In genomic region chr6:145793109-145793593, GRCm38 (mm10) we compare ENCODE assay signal across 8 mouse cellular contexts. TPM values are rescaled to one million over a fixed set of nuclear protein-coding genes. Genes with fewer than 3 reads are reported as not detected.
DNase-seq lines count a peak whose midpoint lies in the region; ATAC-seq and TF ChIP-seq lines count a peak whose summit lies in the region.

No protein-coding gene starts in this region.

- H3K9ac ChIP-seq in limb, embryonic 14.5 days (ENCODE audit: low read depth, low read length, severe bottlenecking): no peak overlapping the region
- no peak overlapping the region for H3K9ac ChIP-seq in neural tube, embryonic 11.5 days (ENCODE audit: low read length)

- no peak overlapping the region; the same call in 1 of the 2 replicates for H3K27ac ChIP-seq in limb, embryonic 14.5 days (replicated peaks; ENCODE audit: low read depth, low read length)
- no peak overlapping the region for H3K27ac ChIP-seq in neural tube, embryonic 11.5 days (ENCODE audit: low read depth, low read length)

- no peak overlapping the region for H3K4me3 ChIP-seq in limb, embryonic 14.5 days (replicated peaks; ENCODE audit: low read length)
- H3K4me3 ChIP-seq in neural tube, embryonic 11.5 days (ENCODE audit: low read depth, low read length): no peak overlapping the region

- peak; percentile 80 for DNase-seq in MN1 (ENCODE audit: low spot score)
- DNase-seq in heart, adult 9 months (ENCODE audit: low spot score in 2 of 2): peak; percentile 46 to 66
- DNase-seq in kidney, adult 9 months: peak; percentile 82
- DNase-seq in limb, embryonic 14.5 days (ENCODE audit: low spot score): peak; percentile 70
- peak; percentile 34 for DNase-seq in neural tube, embryonic 11.5 days (ENCODE audit: low spot score)

- ATAC-seq in CD4-positive, CD25-positive, alpha-beta regulatory T cell, adult 4 months: peak; percentile 67
- peak; percentile 97 for ATAC-seq in common myeloid progenitor, adult 5-6 weeks (replicated peaks; ENCODE audit: low read depth, poor library complexity, severe bottlenecking)
- ATAC-seq in limb, embryonic 14.5 days (ENCODE audit: low FRiP score, low read depth): peak; percentile 63
- ATAC-seq in neural tube, embryonic 11.5 days (ENCODE audit: insufficient read depth, low FRiP score, low TSS enrichment): no peak
- ATAC-seq in erythroid progenitor cell, adult 5-6 weeks (replicated peaks; ENCODE audit: low FRiP score, poor library complexity, severe bottlenecking): no peak

- H3K4me2 ChIP-seq in limb, embryonic 14.5 days (replicated peaks; ENCODE audit: low read depth, low read length, severe bottlenecking): no peak overlapping the region
- H3K4me2 ChIP-seq in neural tube, embryonic 11.5 days (ENCODE audit: low read depth): no peak overlapping the region

- H3K36me3 ChIP-seq in limb, embryonic 14.5 days (ENCODE audit: control insufficient read depth, insufficient read depth, low read length): 0 out of 2 replicates have a peak, but pooled peaks cover 2% of the 10 kb centered on the region
- H3K36me3 ChIP-seq in neural tube, embryonic 11.5 days (ENCODE audit: control insufficient read depth, insufficient read depth, low read length): no peaks in the 10 kb centered on the region

- 14% methylated on average over 4 of the region's 4 CpGs for WGBS in limb, embryonic 14.5 days
- WGBS in neural tube, embryonic 11.5 days: 26% methylated on average over 4 of the region's 4 CpGs

- no peaks in the 10 kb centered on the region for H3K27me3 ChIP-seq in limb, embryonic 14.5 days (ENCODE audit: control insufficient read depth, insufficient read depth, low read length)
- H3K27me3 ChIP-seq in neural tube, embryonic 11.5 days (ENCODE audit: control insufficient read depth, insufficient read depth, low read length): no peaks in the 10 kb centered on the region

- TF ChIP-seq POLR2A in limb, embryonic 14.5 days (IDR thresholded peaks at IDR 0.05; ENCODE audit: borderline replicate concordance, extremely low read depth, insufficient read depth, insufficient read length): no peak

- no peaks in the 10 kb centered on the region for H3K9me3 ChIP-seq in limb, embryonic 14.5 days (ENCODE audit: control insufficient read depth, low read length)
- no peaks in the 10 kb centered on the region for H3K9me3 ChIP-seq in neural tube, embryonic 11.5 days (ENCODE audit: control insufficient read depth, low read length)

- H3K4me1 ChIP-seq in limb, embryonic 14.5 days (ENCODE audit: control insufficient read depth, insufficient read depth, low read length): peaks cover 28% of the 10 kb centered on the region
- no peaks in the 10 kb centered on the region for H3K4me1 ChIP-seq in neural tube, embryonic 11.5 days (ENCODE audit: control insufficient read depth, insufficient read depth, low read length)

RNA-seq across cellular contexts. Expression of gene Rassf8, which starts 46.6 kb away (rescaled TPM):
- polyA plus RNA-seq in CD4-positive, CD25-positive, alpha-beta regulatory T cell, adult 4 months (2017; shearing (Covaris generic)): under 1 TPM in 1 of 2 experiments, not detected in 1; 0.13 TPM
- total RNA-seq in common myeloid progenitor, adult 5-6 weeks (2017): 3.1 and 7.0 TPM in 2 replicates
- polyA plus RNA-seq in limb, embryonic 14.5 days (2012; rRNA removed): 42.5 and 43.3 TPM in 2 replicates
- polyA plus RNA-seq in limb, embryonic 14.5 days (2014; fragmentation: Nextera tagmentation; extraction: Ambion mirVana): 20.8 and 23.0 TPM in 2 replicates
- 3.8 and 4.5 TPM in 2 replicates for polyA plus RNA-seq in neural tube, embryonic 11.5 days (2014; fragmentation: Nextera tagmentation; extraction: Ambion mirVana)
- total RNA-seq in erythroid progenitor cell, adult 5-6 weeks (2015; ENCODE audit: low replicate concordance): 3.4 TPM in 1 of 2 replicates, not detected in the other
- 1.4 and 2.8 TPM in 2 replicates for total RNA-seq in erythroid progenitor cell, adult 5-6 weeks (2017; ENCODE audit: low replicate concordance)

Comparison
In these comparisons a context has a peak if more than half of its experiments do, and no peak if none do; other contexts are left out.
1. ATAC-seq: peak in CD4-positive, CD25-positive, alpha-beta regulatory T cell, adult 4 months (single experiment), common myeloid progenitor, adult 5-6 weeks (single experiment) and limb, embryonic 14.5 days (single experiment); none in neural tube, embryonic 11.5 days (single experiment) and erythroid progenitor cell, adult 5-6 weeks (single experiment).
2. Peak in every context shown above with its lines, with median percentiles within 50 percentile points of each other: DNase-seq.